Mouse (Mus musculus): Measurements from ENCODE around the gene Polr2g.

- no peak for TF ChIP-seq POLR2A (IDR thresholded peaks at IDR 0.05; ENCODE audit: low read depth, low read length)
- TF ChIP-seq CTCF (IDR thresholded peaks at IDR 0.05; ENCODE audit: extremely low read depth, insufficient read length, insufficient replicate concordance, low read depth, low read length): no peak
Measured at GRCm38 (mm10) chr19:8790171-8790570, 8.2 kb downstream of the Polr2g start.
